30 mouse cellular contexts compared by ENCODE assay signal in genomic region chr8:105261326-105261980, GRCm38 (mm10). TPM values are rescaled to one million over a fixed set of nuclear protein-coding genes. Genes with fewer than 3 reads are reported as not detected.
DNase-seq lines count a peak whose midpoint lies in the region; ATAC-seq and TF ChIP-seq lines count a peak whose summit lies in the region.
"Had no signal": no experiment of that assay in that cellular context is flagged by ENCODE, and none has a peak within 500 bp of the region (broad histone marks: within the 10 kb centered on the region; RNA-seq: fewer than 3 reads in every experiment).

No protein-coding gene starts in this region.

- H3K9me3 ChIP-seq in heart, embryonic 12.5 days (replicated peaks): peaks cover 8% of the 10 kb centered on the region; the same call in 1 of the 2 replicates
- peaks cover 9% of the 10 kb centered on the region; the same call in 1 of the 2 replicates for H3K9me3 ChIP-seq in megakaryocyte, embryonic 14.5 days
- H3K9me3 ChIP-seq in G1E (replicated peaks): peaks cover 4% of the 10 kb centered on the region
- H3K9me3 ChIP-seq: liver, embryonic 15.5 days; neural tube, embryonic 13.5 days had no signal

- ATAC-seq in heart, embryonic 12.5 days (ENCODE audit: insufficient number of reproducible peaks, low FRiP score): no peak
- no peak for ATAC-seq in megakaryocyte, adult 5-6 weeks (ENCODE audit: poor library complexity, severe bottlenecking)
- ATAC-seq in G1E (ENCODE audit: extremely low read depth, insufficient number of reproducible peaks, low FRiP score, poor library complexity, severe bottlenecking): 0 out of 2 replicates have a peak, but pooled peaks have one; percentile 23
- ATAC-seq: activated CD4-positive, CD25-positive, alpha-beta regulatory T cell, adult 4 months; inflammation-experienced regulatory T-cells, adult 6 months; midbrain, embryonic 16.5 days; Patski had no signal

- H3K4me1 ChIP-seq in heart, embryonic 12.5 days (replicated peaks): peaks cover 25% of the 10 kb centered on the region
- H3K4me1 ChIP-seq in megakaryocyte, embryonic 14.5 days: peaks cover 53% of the 10 kb centered on the region
- H3K4me1 ChIP-seq in G1E (ENCODE audit: insufficient read depth, low read depth, low read length): peaks cover 57% of the 10 kb centered on the region
- peaks cover 30% of the 10 kb centered on the region for H3K4me1 ChIP-seq in small intestine, adult 2 months (ENCODE audit: control insufficient read depth, insufficient read depth, insufficient read length, low read length)

- H3K36me3 ChIP-seq in heart, embryonic 12.5 days: no peaks in the 10 kb centered on the region
- H3K36me3 ChIP-seq in megakaryocyte, embryonic 14.5 days (replicated peaks; ENCODE audit: low read length): peaks cover 49% of the 10 kb centered on the region
- H3K36me3 ChIP-seq in G1E (replicated peaks): peaks cover 53% of the 10 kb centered on the region
- H3K36me3 ChIP-seq in small intestine, adult 2 months (ENCODE audit: control insufficient read depth, insufficient read depth, low read length): peaks cover 13% of the 10 kb centered on the region
- H3K36me3 ChIP-seq: forebrain, embryonic 10.5 days; limb, embryonic 12.5 days; liver, embryonic 15.5 days; neural tube, embryonic 13.5 days had no signal

- no peak overlapping the region for H3K4me2 ChIP-seq in heart, embryonic 12.5 days
- H3K4me2 ChIP-seq: hindbrain, embryonic 14.5 days; limb, embryonic 12.5 days; liver, embryonic 15.5 days; neural tube, embryonic 13.5 days had no signal

- H3K9ac ChIP-seq in heart, embryonic 12.5 days: no peak overlapping the region
- H3K9ac ChIP-seq: hindbrain, embryonic 14.5 days; limb, embryonic 12.5 days; liver, embryonic 15.5 days; neural tube, embryonic 13.5 days had no signal

- WGBS in heart, embryonic 12.5 days: 75% methylated on average over 12 of the region's 12 CpGs
- WGBS in small intestine, adult 2 months: 79% methylated on average over 12 of the region's 12 CpGs

- TF ChIP-seq CTCF in G1E (IDR thresholded peaks at IDR 0.05; ENCODE audit: low read depth, low read length): no peak
- peak; percentile 14; the same call in 1 of the 2 replicates for TF ChIP-seq CTCF in small intestine, adult 2 months (IDR thresholded peaks at IDR 0.05; ENCODE audit: extremely low read depth, insufficient read length, insufficient replicate concordance, low read depth, low read length)

- no peak overlapping the region for H3K4me3 ChIP-seq in heart, embryonic 12.5 days
- H3K4me3 ChIP-seq in megakaryocyte, embryonic 14.5 days (replicated peaks): peak overlapping the region; percentile 73
- peak overlapping the region; percentile 16; the same call in 1 of the 2 replicates for H3K4me3 ChIP-seq in G1E (ENCODE audit: low read depth, low read length)
- H3K4me3 ChIP-seq in small intestine, adult 2 months (ENCODE audit: low read depth, low read length): no peak overlapping the region
- H3K4me3 ChIP-seq: forebrain, embryonic 10.5 days; limb, embryonic 12.5 days; liver, embryonic 15.5 days; myocyte; neural tube, embryonic 13.5 days had no signal

- no peak overlapping the region for H3K27ac ChIP-seq in heart, embryonic 12.5 days (ENCODE audit: poor library complexity, severe bottlenecking)
- peak overlapping the region; percentile 62 for H3K27ac ChIP-seq in small intestine, adult 2 months (ENCODE audit: insufficient read depth, low read depth, low read length)
- H3K27ac ChIP-seq: forebrain, embryonic 10.5 days; hindbrain, embryonic 14.5 days; limb, embryonic 12.5 days; liver, embryonic 15.5 days; neural tube, embryonic 13.5 days had no signal

- no peak for TF ChIP-seq POLR2A in small intestine, adult 2 months (IDR thresholded peaks at IDR 0.05; ENCODE audit: low read depth, low read length)

- H3K27me3 ChIP-seq in heart, embryonic 12.5 days (replicated peaks): peaks cover 71% of the 10 kb centered on the region
- no peaks in the 10 kb centered on the region for H3K27me3 ChIP-seq in megakaryocyte, embryonic 14.5 days (replicated peaks)
- H3K27me3 ChIP-seq in G1E (ENCODE audit: insufficient read depth, low read length): no peaks in the 10 kb centered on the region
- H3K27me3 ChIP-seq in small intestine, adult 2 months (ENCODE audit: control insufficient read depth, insufficient read depth, low read length): no peaks in the 10 kb centered on the region
- H3K27me3 ChIP-seq: CH12.LX, Patski had no signal

- DNase-seq in heart, adult 11 months: peak; percentile 81
- no peak for DNase-seq in G1E (ENCODE audit: low spot score)
- DNase-seq in thymus, postnatal 4 days: no peak
- no peak for DNase-seq in layer of hippocampus, adult 9-11 months
- DNase-seq: adrenal gland, adult 8-10 months; cerebellum, adult 18-20 months; cerebellum, postnatal 14 days; gastrocnemius, postnatal 36 days; heart, postnatal 4 days; kidney, adult 8-10 months; kidney, postnatal 10 days; retina, postnatal 1 day; thymus, adult 18-20 months had no signal

RNA-seq across cellular contexts. Expression of gene Tradd, which starts 3.0 kb away (rescaled TPM):
- polyA plus RNA-seq in heart, embryonic 12.5 days (2016; fragmentation: Nextera tagmentation; extraction: Ambion mirVana): 16.0 and 16.6 TPM in 2 replicates
- polyA plus RNA-seq in megakaryocyte, embryonic 14.5 days (2012; ENCODE audit: insufficient read depth, low replicate concordance): 32.6 and 35.8 TPM in 2 replicates
- 10.6 and 11.1 TPM in 2 replicates for total RNA-seq in megakaryocyte, adult 5-6 weeks (2015)
- 13.3 and 13.5 TPM in 2 replicates for total RNA-seq in megakaryocyte, adult 5-6 weeks (2017)
- total RNA-seq in G1E (2014; fragmentation: Nextera tagmentation) (12.5 and 14.2 TPM in 2 replicates), G1E (2017) (20.8 and 23.4 TPM in 2 replicates)
- 27.9 and 30.0 TPM in 2 replicates for polyA plus RNA-seq in G1E (2012)
- polyA plus RNA-seq in small intestine, adult 2 months (2012; rRNA removed): 62.7 and 112 TPM in 2 replicates

RNA-seq across cellular contexts. Expression of gene Fbxl8, which starts 3.0 kb away (rescaled TPM):
- polyA plus RNA-seq in heart, embryonic 12.5 days (2016; fragmentation: Nextera tagmentation; extraction: Ambion mirVana): 2.2 and 2.6 TPM in 2 replicates
- polyA plus RNA-seq in megakaryocyte, embryonic 14.5 days (2012; ENCODE audit: insufficient read depth, low replicate concordance): 6.2 and 8.9 TPM in 2 replicates
- total RNA-seq in megakaryocyte, adult 5-6 weeks (2015): 4.1 and 6.3 TPM in 2 replicates
- 3.3 and 3.6 TPM in 2 replicates for total RNA-seq in megakaryocyte, adult 5-6 weeks (2017)
- total RNA-seq in G1E (2014; fragmentation: Nextera tagmentation): 6.8 and 8.0 TPM in 2 replicates
- total RNA-seq in G1E (2017): 6.0 and 6.9 TPM in 2 replicates
- 8.9 and 9.6 TPM in 2 replicates for polyA plus RNA-seq in G1E (2012)
- 12.4 and 34.9 TPM in 2 replicates for polyA plus RNA-seq in small intestine, adult 2 months (2012; rRNA removed)

RNA-seq across cellular contexts. Expression of gene B3gnt9, which starts 6.5 kb away (rescaled TPM):
- polyA plus RNA-seq in heart, embryonic 12.5 days (2016; fragmentation: Nextera tagmentation; extraction: Ambion mirVana): 10.2 and 10.8 TPM in 2 replicates
- polyA plus RNA-seq in megakaryocyte, embryonic 14.5 days (2012; ENCODE audit: insufficient read depth, low replicate concordance): 4.9 and 14.6 TPM in 2 replicates
- 0.31 TPM in 1 of 2 replicates, not detected in the other for total RNA-seq in megakaryocyte, adult 5-6 weeks (2015)
- total RNA-seq in megakaryocyte, adult 5-6 weeks (2017): 0.15 TPM in 1 of 2 replicates, not detected in the other
- total RNA-seq in G1E (2014; fragmentation: Nextera tagmentation): 4.8 and 5.9 TPM in 2 replicates
- 6.2 and 7.4 TPM in 2 replicates for total RNA-seq in G1E (2017)
- polyA plus RNA-seq in G1E (2012): 4.4 and 7.0 TPM in 2 replicates
- polyA plus RNA-seq in small intestine, adult 2 months (2012; rRNA removed): 8.6 and 13.8 TPM in 2 replicates

RNA-seq across cellular contexts. Expression of gene Hsf4, which starts 8.1 kb away (rescaled TPM):
- polyA plus RNA-seq in heart, embryonic 12.5 days (2016; fragmentation: Nextera tagmentation; extraction: Ambion mirVana): not detected in 2 replicates
- polyA plus RNA-seq in megakaryocyte, embryonic 14.5 days (2012; ENCODE audit: insufficient read depth, low replicate concordance): 0.73 TPM in 1 of 2 replicates, not detected in the other
- total RNA-seq in megakaryocyte, adult 5-6 weeks (2015): 0.22 TPM in 1 of 2 replicates, not detected in the other
- total RNA-seq in megakaryocyte, adult 5-6 weeks (2017): not detected in 2 replicates
- total RNA-seq in G1E (2014; fragmentation: Nextera tagmentation) (0.49 and 0.68 TPM in 2 replicates), G1E (2017) (0.70 and 0.93 TPM in 2 replicates)
- polyA plus RNA-seq in G1E (2012): 0.33 and 0.39 TPM in 2 replicates
- polyA plus RNA-seq in small intestine, adult 2 months (2012; rRNA removed): 1.2 and 1.3 TPM in 2 replicates
- total RNA-seq: megakaryocyte-erythroid progenitor cell, adult 5-6 weeks had no signal
- polyA plus RNA-seq: forebrain, embryonic 10.5 days; liver, embryonic 15.5 days; stomach, embryonic 14.5 days had no signal

RNA-seq across cellular contexts. Expression of gene Nol3, which starts 14.5 kb away (rescaled TPM):
- 1.8 and 2.1 TPM in 2 replicates for polyA plus RNA-seq in heart, embryonic 12.5 days (2016; fragmentation: Nextera tagmentation; extraction: Ambion mirVana)
- polyA plus RNA-seq in megakaryocyte, embryonic 14.5 days (2012; ENCODE audit: insufficient read depth, low replicate concordance): 0.41 TPM in 1 of 2 replicates, not detected in the other
- not detected in 2 replicates for total RNA-seq in megakaryocyte, adult 5-6 weeks (2015)
- total RNA-seq in megakaryocyte, adult 5-6 weeks (2017): 0.07 TPM in 1 of 2 replicates, not detected in the other
- total RNA-seq in G1E (2014; fragmentation: Nextera tagmentation) (0.39 and 0.60 TPM in 2 replicates), G1E (2017) (0.41 and 0.49 TPM in 2 replicates)
- polyA plus RNA-seq in G1E (2012): 0.60 and 0.77 TPM in 2 replicates
- polyA plus RNA-seq in small intestine, adult 2 months (2012; rRNA removed): 0.52 and 1.1 TPM in 2 replicates
- total RNA-seq: megakaryocyte-erythroid progenitor cell, adult 5-6 weeks had no signal
- polyA plus RNA-seq: activated CD4-positive, CD25-positive, alpha-beta regulatory T cell, adult 4 months had no signal

Comparison
In these comparisons a context has a peak if more than half of its experiments do, and no peak if none do; other contexts are left out.
1. H3K4me3 ChIP-seq: peak in megakaryocyte, embryonic 14.5 days (single experiment) and G1E (single experiment); none in heart, embryonic 12.5 days (single experiment) and small intestine, adult 2 months (single experiment).